Mouse (Mus musculus) ES-E14 (cell line): ENCODE measurements around the gene Tpgs1.

ENCODE experiments used
- HCFC1 ChIP-seq: IDR thresholded peaks from 2 replicates; pipeline ENCODE4 v1.6.1; 2012; ENCODE audit warnings: low read length, inconsistent platforms, borderline replicate concordance; ENCODE audit not compliant: insufficient read depth
- ZNF384 ChIP-seq: IDR thresholded peaks from 2 replicates; pipeline ENCODE4 v1.6.1; 2012; ENCODE audit warnings: low read depth, low read length, inconsistent platforms

GRCm38 (mm10) chr10:79723047-79723446 lies 53.9 kb downstream of the Tpgs1 start:
- TF ChIP-seq ZNF384 (no peak), HCFC1 (no peak)
